Mouse (Mus musculus): ENCODE results near the gene Prg2. TPM values are rescaled to one million over a fixed set of nuclear protein-coding genes. Genes with fewer than 3 reads are reported as not detected.

Gene Prg2
- total RNA-seq (2014; rRNA removed) = not detected in 2 replicates
- polyA plus RNA-seq (2015; fragmentation: Nextera tagmentation; extraction: Ambion mirVana) = not detected in 2 replicates

DNA sequence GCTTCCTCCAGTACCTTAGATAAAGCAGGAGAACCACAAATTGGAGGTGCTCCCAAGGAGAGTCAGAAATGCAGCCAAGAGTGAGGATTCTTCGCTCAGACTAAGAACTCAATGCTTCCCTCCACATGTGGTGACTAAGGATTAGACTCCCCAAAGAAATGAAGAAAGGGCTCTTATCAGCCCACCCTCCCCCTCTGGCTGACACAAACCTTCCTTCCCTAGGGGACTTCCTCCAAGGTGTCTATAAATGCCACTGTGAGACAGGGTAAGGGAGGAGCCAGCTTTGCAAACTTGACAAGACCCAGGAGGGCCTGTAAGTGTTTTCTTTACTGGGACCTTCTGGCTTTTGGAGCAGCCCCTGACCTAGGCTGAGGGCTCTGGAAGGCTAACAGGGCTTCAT, at the start of gene Prg2:
Gene Prg2, plus strand, starts transcription at position 274 of the 400 bp plus-strand sequence.
- H3K9me3 ChIP-seq (ENCODE audit: low read length) = no peaks in the 10 kb centered on the region
- no peak within 1 kb of the TSS for H3K9ac ChIP-seq
- 37% methylated on average over 1 of the region's 1 CpGs for WGBS
- no peaks in the 10 kb centered on the region for H3K36me3 ChIP-seq (ENCODE audit: insufficient read depth)
- DNase-seq = no peak
- no peak within 1 kb of the TSS for H3K4me3 ChIP-seq (ENCODE audit: low read depth, low read length)
- H3K4me1 ChIP-seq (ENCODE audit: insufficient read depth) = no peaks in the 10 kb centered on the region
- TF ChIP-seq CTCF (IDR thresholded peaks at IDR 0.05; ENCODE audit: low read depth) = no peak
- no peaks in the 10 kb centered on the region for H3K27me3 ChIP-seq (ENCODE audit: insufficient read depth, low read length)
- no peak for ATAC-seq
- no peak within 1 kb of the TSS for H3K4me2 ChIP-seq (ENCODE audit: low read depth)
- no peak within 1 kb of the TSS for H3K27ac ChIP-seq (ENCODE audit: low read depth, low read length)

DNA sequence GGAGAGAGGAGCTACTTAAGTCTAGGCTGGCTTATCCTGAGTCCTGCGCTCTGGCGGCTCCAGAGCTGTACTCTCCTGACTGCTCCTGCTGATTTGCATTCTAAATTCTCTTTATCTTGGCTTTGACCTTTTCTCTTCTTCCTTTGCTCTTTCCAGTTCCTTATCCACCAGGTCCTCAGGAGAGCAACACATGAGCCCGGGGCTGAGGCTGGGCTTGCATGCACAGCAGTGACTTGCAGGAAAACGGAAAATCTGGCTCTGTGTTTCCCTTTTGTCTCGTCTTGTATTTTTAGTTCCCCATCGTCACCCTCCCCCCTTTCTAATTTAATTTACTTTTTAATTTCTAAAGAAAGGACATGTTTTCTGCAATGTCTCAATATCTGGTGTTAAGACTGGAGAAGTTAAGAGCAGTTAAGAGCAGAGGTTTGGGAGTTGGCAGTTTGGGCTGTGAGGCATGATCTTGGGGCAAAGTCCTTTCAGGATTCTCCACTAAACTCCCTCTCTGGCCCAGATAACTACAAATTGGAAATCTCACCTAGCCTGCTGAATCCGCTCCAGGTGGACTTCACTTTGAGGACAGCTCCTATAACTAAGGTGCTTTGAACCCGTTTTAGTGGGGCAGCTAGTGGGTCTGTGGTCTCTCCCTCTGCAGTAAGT, 46.1 kb upstream of the Prg2 start:
- no peak overlapping the region for H3K4me3 ChIP-seq (ENCODE audit: low read depth, low read length)
- H3K36me3 ChIP-seq (ENCODE audit: insufficient read depth) = no peaks in the 10 kb centered on the region
- H3K9ac ChIP-seq = no peak overlapping the region
- WGBS = 72% methylated on average over 8 of the region's 8 CpGs
- no peaks in the 10 kb centered on the region for H3K4me1 ChIP-seq (ENCODE audit: insufficient read depth)
- no peak overlapping the region for H3K4me2 ChIP-seq (ENCODE audit: low read depth)
- DNase-seq (no peak), ATAC-seq (no peak)
- H3K27me3 ChIP-seq (ENCODE audit: insufficient read depth, low read length) = no peaks in the 10 kb centered on the region; the same call in 1 of the 2 replicates
- no peaks in the 10 kb centered on the region for H3K9me3 ChIP-seq (ENCODE audit: low read length)
- H3K27ac ChIP-seq (ENCODE audit: low read depth, low read length) = no peak overlapping the region
- TF ChIP-seq CTCF (IDR thresholded peaks at IDR 0.05; ENCODE audit: low read depth) = no peak

DNA sequence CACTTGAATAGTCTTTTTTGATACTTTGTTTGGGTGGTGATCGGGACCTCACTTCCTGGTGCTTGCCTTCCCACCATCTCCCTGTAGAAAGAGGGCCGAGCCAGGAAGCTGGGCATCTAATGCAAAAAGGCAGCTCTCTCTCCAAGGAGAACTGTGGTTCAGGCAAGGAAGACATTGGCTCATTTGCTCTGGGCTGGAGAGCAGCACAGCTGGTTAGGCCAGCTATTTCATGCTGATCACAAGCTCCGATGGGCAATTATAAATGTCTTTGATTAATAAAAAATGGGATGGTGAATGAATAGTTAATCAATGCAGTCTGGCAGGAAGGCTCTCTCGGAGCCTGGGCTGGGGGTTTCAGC, 45.6 kb upstream of the Prg2 start:
- no peaks in the 10 kb centered on the region for H3K9me3 ChIP-seq (ENCODE audit: low read length)
- no peaks in the 10 kb centered on the region for H3K36me3 ChIP-seq (ENCODE audit: insufficient read depth)
- no peaks in the 10 kb centered on the region for H3K4me1 ChIP-seq (ENCODE audit: insufficient read depth)
- no peak for TF ChIP-seq CTCF (IDR thresholded peaks at IDR 0.05; ENCODE audit: low read depth)
- no peak overlapping the region for H3K27ac ChIP-seq (ENCODE audit: low read depth, low read length)
- no peak overlapping the region for H3K4me3 ChIP-seq (ENCODE audit: low read depth, low read length)
- no peak for ATAC-seq
- no peak overlapping the region for H3K9ac ChIP-seq
- H3K4me2 ChIP-seq (ENCODE audit: low read depth) = no peak overlapping the region
- H3K27me3 ChIP-seq (ENCODE audit: insufficient read depth, low read length) = no peaks in the 10 kb centered on the region; the same call in 1 of the 2 replicates
- DNase-seq = no peak
- 38% methylated on average over 4 of the region's 4 CpGs for WGBS

DNA sequence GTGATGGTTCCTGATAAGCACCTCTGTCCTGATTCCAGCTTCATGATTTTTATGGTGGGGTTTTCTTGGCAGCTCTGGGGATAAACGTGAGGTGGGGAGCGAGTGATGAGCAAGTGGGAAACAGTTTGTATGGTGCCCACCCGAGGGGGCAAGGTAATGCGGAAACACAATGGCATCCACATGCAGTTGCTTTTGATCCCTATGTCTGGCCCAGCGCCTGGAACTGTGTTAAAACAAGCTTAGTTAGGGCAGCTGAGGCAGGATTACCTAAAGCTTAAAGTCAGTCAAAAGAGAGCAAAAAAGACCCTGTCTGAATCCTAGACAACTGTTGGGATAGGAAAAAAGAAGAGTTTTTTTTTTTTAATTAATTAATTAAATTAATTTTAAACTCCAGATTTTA, 45.2 kb upstream of the Prg2 start:
- no peak for TF ChIP-seq CTCF (IDR thresholded peaks at IDR 0.05; ENCODE audit: low read depth)
- DNase-seq (no peak), ATAC-seq (no peak)
- Histone ChIP-seq H3K27ac (ENCODE audit: low read depth, low read length) (no peak overlapping the region), H3K9ac (no peak overlapping the region), H3K4me2 (ENCODE audit: low read depth) (no peak overlapping the region), H3K9me3 (ENCODE audit: low read length) (no peaks in the 10 kb centered on the region), H3K4me3 (ENCODE audit: low read depth, low read length) (no peak overlapping the region), H3K36me3 (ENCODE audit: insufficient read depth) (no peaks in the 10 kb centered on the region), H3K4me1 (ENCODE audit: insufficient read depth) (no peaks in the 10 kb centered on the region), H3K27me3 (ENCODE audit: insufficient read depth, low read length) (no peaks in the 10 kb centered on the region; the same call in 1 of the 2 replicates)
- WGBS = 36% methylated on average over 5 of the region's 5 CpGs

DNA sequence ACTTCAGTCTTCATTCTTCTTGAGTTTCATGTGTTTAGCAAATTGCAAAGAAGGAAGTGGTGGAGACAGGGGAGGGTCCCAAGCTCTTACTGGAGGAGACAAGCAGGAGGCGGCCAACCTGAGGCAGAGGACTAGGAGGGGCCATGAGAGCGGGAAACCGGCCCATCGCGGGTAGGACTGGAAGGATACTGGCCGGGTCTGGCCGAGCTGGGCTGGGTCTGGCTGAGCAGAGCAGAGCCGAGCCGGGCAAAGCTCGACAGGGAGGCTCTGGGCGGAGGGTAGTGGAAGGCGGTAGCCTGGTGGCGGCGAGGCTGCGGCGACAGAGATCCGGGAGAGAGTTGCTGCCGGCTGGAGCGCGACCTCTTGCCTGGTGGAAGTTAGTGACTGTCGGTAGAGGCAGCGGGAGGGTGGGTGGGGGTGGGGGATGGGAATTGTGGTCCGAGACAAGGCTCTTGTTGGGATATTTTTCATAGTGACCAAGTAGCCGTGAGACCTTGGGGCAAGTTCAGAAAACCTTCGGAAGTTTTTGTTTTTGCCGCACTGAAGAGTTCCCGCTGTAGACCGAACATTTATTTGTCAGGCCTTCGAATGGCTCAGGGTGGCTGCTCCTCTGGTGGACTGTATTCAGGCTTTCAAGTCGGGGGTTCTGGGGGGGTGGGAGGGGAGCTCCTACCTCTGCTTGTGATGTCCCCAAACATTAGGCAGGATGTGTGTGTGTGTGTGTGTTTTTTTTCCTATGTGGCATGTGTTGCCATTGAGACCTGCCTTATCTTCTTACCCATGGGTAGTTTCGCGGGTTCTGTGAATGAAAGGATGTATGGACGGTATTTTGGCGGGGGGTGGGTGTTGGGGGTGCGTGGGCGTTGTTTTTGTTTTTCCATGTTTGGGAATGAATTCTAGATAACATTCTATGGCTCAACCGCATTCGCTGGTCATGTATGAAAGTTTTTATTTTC, 43.5 kb upstream of the Prg2 start, which contains the start of gene Slc43a3:
Gene Slc43a3, plus strand, starts transcription at position 106 of the 956 bp plus-strand sequence.
- no peak for TF ChIP-seq CTCF (IDR thresholded peaks at IDR 0.05; ENCODE audit: low read depth)
- Histone ChIP-seq H3K9me3 (ENCODE audit: low read length) (no peaks in the 10 kb centered on the region), H3K36me3 (ENCODE audit: insufficient read depth) (no peaks in the 10 kb centered on the region), H3K9ac (no peak within 1 kb of the TSS), H3K27me3 (ENCODE audit: insufficient read depth, low read length) (no peaks in the 10 kb centered on the region; the same call in 1 of the 2 replicates), H3K4me1 (ENCODE audit: insufficient read depth) (no peaks in the 10 kb centered on the region), H3K4me2 (ENCODE audit: low read depth) (peak within 1 kb of the TSS; percentile 33), H3K4me3 (ENCODE audit: low read depth, low read length) (peak within 1 kb of the TSS; percentile 9; the same call in 1 of the 2 replicates), H3K27ac (ENCODE audit: low read depth, low read length) (no peak within 1 kb of the TSS)
- ATAC-seq (peak; percentile 78), DNase-seq (no peak)
- 27% methylated on average over 36 of the region's 38 CpGs for WGBS

DNA sequence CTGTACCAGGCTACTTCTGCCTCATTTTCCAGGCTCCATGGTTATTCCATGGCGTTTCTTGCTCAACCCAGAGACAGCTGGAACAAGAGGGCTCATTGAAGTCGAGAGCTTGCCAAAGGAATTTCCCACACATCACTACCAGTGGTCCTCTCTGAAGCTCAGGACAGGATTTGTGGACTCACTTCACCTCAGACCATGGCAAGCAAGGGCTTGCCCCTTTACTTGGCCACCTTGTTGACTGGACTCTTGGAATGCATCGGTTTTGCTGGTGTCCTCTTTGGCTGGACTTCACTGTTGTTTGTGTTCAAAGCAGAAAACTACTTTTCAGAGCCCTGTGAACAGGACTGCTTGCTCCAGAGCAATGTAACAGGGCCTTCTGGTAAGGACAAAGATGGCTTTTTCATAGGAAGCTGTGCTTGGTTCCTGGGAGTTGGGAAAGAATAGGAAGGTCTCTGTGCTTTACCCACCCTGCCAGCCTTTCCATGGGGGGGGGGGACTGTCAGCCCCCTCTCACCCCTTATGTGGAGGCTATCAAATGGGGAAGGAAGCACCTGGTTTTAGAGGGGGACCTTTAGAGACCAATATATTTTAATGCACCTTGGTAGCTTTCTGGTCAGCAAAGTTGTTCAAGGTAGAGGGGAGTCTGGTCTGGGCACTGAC, 42.6 kb upstream of the Prg2 start:
- Histone ChIP-seq H3K9ac (no peak overlapping the region), H3K9me3 (ENCODE audit: low read length) (no peaks in the 10 kb centered on the region), H3K4me3 (ENCODE audit: low read depth, low read length) (no peak overlapping the region), H3K36me3 (ENCODE audit: insufficient read depth) (no peaks in the 10 kb centered on the region), H3K27ac (ENCODE audit: low read depth, low read length) (no peak overlapping the region), H3K4me2 (ENCODE audit: low read depth) (0 out of 2 replicates have a peak overlapping the region, but pooled peaks have one; percentile 33), H3K4me1 (ENCODE audit: insufficient read depth) (no peaks in the 10 kb centered on the region), H3K27me3 (ENCODE audit: insufficient read depth, low read length) (no peaks in the 10 kb centered on the region; the same call in 1 of the 2 replicates)
- TF ChIP-seq CTCF (IDR thresholded peaks at IDR 0.05; ENCODE audit: low read depth) = no peak
- DNase-seq (no peak), ATAC-seq (no peak)
- WGBS = 74% methylated on average over 3 of the region's 3 CpGs

Data from forebrain, postnatal 0 days (tissue).